Mouse (Mus musculus) liver, embryonic 14.5 days (tissue): ENCODE data around the gene Pmpca. TPM values are rescaled to one million over a fixed set of nuclear protein-coding genes. Genes with fewer than 3 reads are reported as not detected.
A peak's percentile ranks its signal among the peaks of the same experiment; 100 is the strongest.

ENCODE experiments used
- ATAC-seq: fragments of 200-750 bp; cut with Nextera tagmentation; 2 replicates; pipeline ENCODE4 v1.8.0; 2017; ENCODE audit warnings: moderate number of reproducible peaks, mild to moderate bottlenecking, moderate library complexity; ENCODE audit not compliant: insufficient read depth
- DNase-seq, 3 experiments: peaks; one replicate each; pipeline ENCODE4 v3.0.0-alpha.2; 2012 to 2013; ENCODE audit warnings: low read depth in 3 of 3, low spot score in 3 of 3
- H3K27ac ChIP-seq: fragments of 300-500 bp; sonication (generic); 2 replicates; pipeline ENCODE4 v1.5.1; 2014; ENCODE audit warnings: moderate library complexity, mild to moderate bottlenecking, control low read depth, inconsistent platforms
- H3K27me3 ChIP-seq: fragments of 300-500 bp; sonication (generic); 2 replicates; pipeline ENCODE4 v1.6.1; 2014; ENCODE audit warnings: mild to moderate bottlenecking, low read length, moderate library complexity; ENCODE audit not compliant: control insufficient read depth, insufficient read depth
- H3K36me3 ChIP-seq: fragments of 300-500 bp; sonication (generic); replicated peaks from 2 replicates; pipeline ENCODE4 v1.6.1; 2014; ENCODE audit warnings: low read depth; ENCODE audit not compliant: control insufficient read depth, insufficient read depth
- H3K4me1 ChIP-seq, 2 experiments: fragments of 200-500 bp in 1 of 2; fragments of 300-500 bp in 1 of 2; sonication (generic) in 1 of 2; replicated peaks; 2 replicates each; pipeline ENCODE4 v1.6.1; 2012 to 2014; ENCODE audit warnings: antibody characterized with exemption in 1 of 2, inconsistent platforms in 1 of 2, low read length in 1 of 2; ENCODE audit not compliant: control insufficient read depth in 2 of 2, insufficient read depth in 2 of 2
- H3K4me2 ChIP-seq: fragments of 300-500 bp; sonication (generic); 2 replicates; pipeline ENCODE4 v1.6.1; 2014; ENCODE audit warnings: low read depth, mild to moderate bottlenecking, control low read depth, moderate library complexity
- H3K4me3 ChIP-seq, 2 experiments: fragments of 200-500 bp in 1 of 2; fragments of 300-500 bp in 1 of 2; sonication (generic) in 1 of 2; 2 replicates each; pipeline ENCODE4 v1.5.1; 2012 to 2014; ENCODE audit warnings: low read depth in 2 of 2, low read length in 2 of 2, mild to moderate bottlenecking in 2 of 2, control low read depth in 1 of 2, inconsistent platforms in 1 of 2, moderate library complexity in 1 of 2; ENCODE audit not compliant: insufficient read depth in 1 of 2
- H3K9ac ChIP-seq: fragments of 300-500 bp; sonication (generic); replicated peaks from 2 replicates; pipeline ENCODE4 v1.6.1; 2014; ENCODE audit warnings: mild to moderate bottlenecking, control low read depth, moderate library complexity
- H3K9me3 ChIP-seq: fragments of 300-500 bp; sonication (generic); 2 replicates; pipeline ENCODE4 v1.6.1; 2016; ENCODE audit warnings: low read length, mixed read lengths; ENCODE audit not compliant: control insufficient read depth
- CTCF ChIP-seq: IDR thresholded peaks from 2 replicates; pipeline ENCODE4 v1.5.1; 2016; ENCODE audit warnings: antibody characterized with exemption, low read depth, control low read depth
- EP300 ChIP-seq: IDR thresholded peaks from 2 replicates; pipeline ENCODE4 v1.6.1; 2016; ENCODE audit warnings: antibody characterized with exemption, low read depth
- WGBS: fragments of 180-500 bp; shearing (Covaris S2); extraction: QIAGEN DNeasy Blood & Tissue Kit; methylation state at CpG from one replicate; pipeline ENCODE4 v1.1.7; 2014; ENCODE audit not compliant: insufficient replicate concordance; 5-methylcytosine and 5-hydroxymethylcytosine counted together
- polyA plus RNA-seq, 2 experiments: library from polyadenylated mRNA; depleted of rRNA in 1 of 2; stranded (reverse) in 1 of 2; unstranded in 1 of 2; fragments of >200 nt; fragmentation: Nextera tagmentation in 1 of 2; extraction: Ambion mirVana in 1 of 2; gene quantifications; 2 replicates each; pipeline versions ENCODE4 v1.2.1 to v1.2.3; 2012 to 2014

Gene Pmpca
- polyA plus RNA-seq, 2 experiments = 41.8 to 45.5 TPM

- Histone ChIP-seq H3K9me3 (no peaks in the 10 kb centered on the region), H3K4me1 (peaks cover 11 to 15% of the 10 kb centered on the region in 2 experiments), H3K4me3 (peak overlapping the region in 1 of 2 experiments; percentile 91; a peak in 2 of 4 replicates), H3K9ac (peak overlapping the region; percentile 53; the same call in 1 of the 2 replicates), H3K4me2 (peak overlapping the region; percentile 90), H3K27ac (no peak overlapping the region), H3K36me3 (peaks cover 4% of the 10 kb centered on the region; the same call in 1 of the 2 replicates), H3K27me3 (no peaks in the 10 kb centered on the region)
- peak; percentile 8; the same call in 1 of the 2 replicates for ATAC-seq
- no peak for DNase-seq
- TF ChIP-seq EP300 (no peak), CTCF (no peak)
- WGBS = 58% methylated on average over 3 of the region's 3 CpGs
Observed at GRCm38 (mm10) chr2:26409362-26409761, 20.2 kb downstream of the Pmpca start.

DNA sequence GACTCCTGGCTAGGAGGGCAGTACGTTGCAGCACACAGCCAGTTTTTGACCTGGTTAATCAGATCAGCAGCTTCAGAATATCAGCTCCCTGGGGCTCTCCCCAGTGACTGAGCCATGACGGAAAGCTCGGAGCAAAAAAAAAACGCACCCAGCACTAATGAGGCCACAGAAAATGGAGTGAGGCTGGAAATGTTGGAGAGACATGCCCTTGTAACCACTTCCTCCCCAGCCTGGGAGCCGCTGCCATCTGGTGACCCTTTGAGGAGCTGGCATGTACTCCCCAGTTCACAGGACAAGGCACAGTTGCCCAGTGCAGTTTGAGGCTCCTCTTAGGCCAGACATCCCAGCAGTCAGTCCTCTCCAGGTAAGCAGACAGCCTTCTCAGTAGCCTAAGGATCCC, 21.0 kb downstream of the Pmpca start:
- no peaks in the 10 kb centered on the region for H3K9me3 ChIP-seq
- peaks cover 4% of the 10 kb centered on the region; the same call in 1 of the 2 replicates for H3K36me3 ChIP-seq
- no peak overlapping the region for H3K4me2 ChIP-seq
- WGBS = 58% methylated on average over 5 of the region's 5 CpGs
- TF ChIP-seq CTCF (peak; percentile 24; the same call in 1 of the 2 replicates), EP300 (no peak)
- H3K9ac ChIP-seq = no peak overlapping the region
- no peak overlapping the region for H3K4me3 ChIP-seq
- DNase-seq (no peak), ATAC-seq (no peak)
- peaks cover 11 to 15% of the 10 kb centered on the region in 2 experiments for H3K4me1 ChIP-seq
- H3K27me3 ChIP-seq = no peaks in the 10 kb centered on the region
- no peak overlapping the region for H3K27ac ChIP-seq

DNA sequence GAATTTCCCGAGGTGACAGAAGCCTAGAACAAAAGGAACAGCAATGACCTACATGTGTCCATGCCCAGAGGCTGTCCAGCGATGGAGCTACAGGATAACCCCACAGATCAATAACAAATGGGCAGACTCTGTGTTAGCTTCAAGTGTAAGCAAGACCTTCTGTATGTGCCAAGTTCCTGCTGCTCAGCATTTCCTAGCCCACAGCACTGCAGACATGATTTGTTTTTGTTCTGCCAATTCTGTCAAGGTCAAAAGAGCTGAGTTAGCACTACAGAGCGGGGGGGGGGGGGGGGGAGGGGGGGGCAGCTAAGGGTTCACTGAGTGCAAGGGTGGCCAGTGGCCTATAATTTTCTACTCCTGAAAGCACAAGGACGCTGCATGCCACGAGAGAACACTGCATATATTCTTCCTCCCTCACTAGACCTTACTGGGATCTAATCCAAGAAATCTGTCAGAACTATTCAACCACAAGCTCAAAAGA, 21.8 kb downstream of the Pmpca start:
- no peak for ATAC-seq
- H3K4me3 ChIP-seq = no peak overlapping the region
- peaks cover 11 to 15% of the 10 kb centered on the region in 2 experiments for H3K4me1 ChIP-seq
- DNase-seq = no peak
- no peak for TF ChIP-seq EP300
- TF ChIP-seq CTCF = no peak
- H3K27me3 ChIP-seq = no peaks in the 10 kb centered on the region
- no peak overlapping the region for H3K4me2 ChIP-seq
- no peak overlapping the region for H3K9ac ChIP-seq
- H3K36me3 ChIP-seq = peaks cover 7% of the 10 kb centered on the region
- WGBS = 66% methylated on average over 5 of the region's 5 CpGs
- no peak overlapping the region for H3K27ac ChIP-seq
- H3K9me3 ChIP-seq = no peaks in the 10 kb centered on the region

DNA sequence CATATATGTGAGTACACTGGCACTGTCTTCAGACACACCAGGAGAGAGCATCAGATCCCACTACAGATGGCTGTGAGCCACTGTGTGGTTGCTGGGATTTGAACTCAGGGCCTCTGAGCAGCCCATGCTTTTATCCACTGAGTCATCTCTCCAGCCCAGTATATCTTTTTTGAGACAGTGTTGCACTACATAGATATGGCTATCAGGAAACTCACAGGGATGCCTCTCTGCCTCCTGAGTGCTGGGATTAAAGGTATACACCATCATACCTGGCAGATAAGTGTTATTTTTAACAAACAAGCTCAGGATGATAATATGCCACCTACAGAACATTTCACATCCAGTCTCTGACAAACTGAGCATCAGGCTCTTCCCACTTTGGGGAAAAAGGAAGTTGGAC, 27.9 kb downstream of the Pmpca start:
- H3K27me3 ChIP-seq = no peaks in the 10 kb centered on the region
- H3K36me3 ChIP-seq = peaks cover 19% of the 10 kb centered on the region
- no peak overlapping the region for H3K4me2 ChIP-seq
- H3K4me1 ChIP-seq = peaks cover 3 to 4% of the 10 kb centered on the region in 2 experiments; a peak in 3 of 4 replicates
- no peaks in the 10 kb centered on the region for H3K9me3 ChIP-seq
- no peak for TF ChIP-seq CTCF
- TF ChIP-seq EP300 = peak; percentile 72
- H3K4me3 ChIP-seq = no peak overlapping the region
- H3K27ac ChIP-seq = no peak overlapping the region
- ATAC-seq (peak; percentile 55), DNase-seq (peak in 1 of 3 experiments; percentile 24)
- no peak overlapping the region for H3K9ac ChIP-seq

- no peak for DNase-seq
- no peak for ATAC-seq
- no peak for TF ChIP-seq CTCF
- no peak for TF ChIP-seq EP300
- 48% methylated on average over 1 of the region's 1 CpGs for WGBS
- Histone ChIP-seq H3K9me3 (no peaks in the 10 kb centered on the region), H3K36me3 (peaks cover 25% of the 10 kb centered on the region), H3K4me2 (no peak overlapping the region), H3K9ac (no peak overlapping the region), H3K4me3 (no peak overlapping the region), H3K4me1 (peaks cover 3 to 4% of the 10 kb centered on the region in 2 experiments; a peak in 3 of 4 replicates), H3K27me3 (no peaks in the 10 kb centered on the region), H3K27ac (no peak overlapping the region)
Observed at GRCm38 (mm10) chr2:26418120-26418519, 29.0 kb downstream of the Pmpca start.
